Comparison of ENCODE assay signal across 8 mouse cellular contexts in the genomic region with DNA sequence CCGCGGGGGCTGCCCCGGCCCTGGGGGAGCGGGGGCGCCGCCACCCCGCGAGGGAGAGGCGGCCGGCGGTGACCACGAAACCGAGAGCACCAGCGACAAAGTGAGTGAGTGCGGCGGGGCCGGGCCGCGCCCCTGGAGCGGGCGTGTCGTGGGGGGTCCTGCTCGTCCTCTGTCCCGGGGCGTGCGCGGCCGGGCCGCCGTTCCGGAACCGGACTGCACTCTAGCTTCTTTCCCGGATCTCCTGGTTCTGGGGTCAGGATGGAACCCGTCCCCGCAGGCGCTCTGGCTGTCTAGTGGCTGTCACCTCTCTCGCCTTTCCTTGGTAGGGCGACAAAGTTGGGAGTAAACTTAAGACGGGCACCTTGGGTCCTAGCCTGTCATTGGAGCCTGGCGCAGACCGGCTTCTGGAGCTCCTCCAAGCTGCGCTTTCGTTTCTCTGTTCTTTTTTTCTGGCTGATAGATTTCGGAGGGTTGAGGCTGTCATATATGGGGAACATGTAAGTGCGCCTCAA. TPM values are rescaled to one million over a fixed set of nuclear protein-coding genes. Genes with fewer than 3 reads are reported as not detected.
A peak's percentile ranks its signal among the peaks of the same experiment; 100 is the strongest.
DNase-seq lines count a peak whose midpoint lies in the region; ATAC-seq and TF ChIP-seq lines count a peak whose summit lies in the region.

No protein-coding gene starts in this region.

- peak; percentile 55; the same call in 1 of the 2 replicates for ATAC-seq in lung, embryonic 14.5 days (ENCODE audit: insufficient read depth)

- no peak for DNase-seq in liver, adult 2 months (ENCODE audit: extremely low read depth, low read depth, low spot score)
- DNase-seq in liver: no peak
- peak; percentile 50 to 62 for DNase-seq in heart, adult 18-20 months
- peak; percentile 44 for DNase-seq in kidney, adult 11 months
- peak; percentile 57 for DNase-seq in lung, embryonic 14.5 days
- no peak for DNase-seq in right cerebral cortex, adult 18-20 months

- no peaks in the 10 kb centered on the region for H3K79me2 ChIP-seq in liver, adult 2 months (ENCODE audit: control insufficient read depth, insufficient read depth, low read length)

- WGBS in liver, adult 2 months: 2% methylated on average over 44 of the region's 45 CpGs
- WGBS in lung, embryonic 14.5 days: under 1% methylated on average over 41 of the region's 45 CpGs
- WGBS in small intestine, adult 2 months: under 1% methylated on average over 43 of the region's 45 CpGs

- TF ChIP-seq POLR2A in liver, adult 2 months (IDR thresholded peaks at IDR 0.05; ENCODE audit: extremely low read depth, insufficient read depth, low read length): no peak
- TF ChIP-seq POLR2A in cortical plate, adult 2 months (IDR thresholded peaks at IDR 0.05; ENCODE audit: extremely low read depth, insufficient read depth, low read length): no peak
- TF ChIP-seq POLR2A in small intestine, adult 2 months (IDR thresholded peaks at IDR 0.05; ENCODE audit: low read depth, low read length): peak; percentile 32; the same call in 1 of the 2 replicates

- peaks cover 4% of the 10 kb centered on the region for H3K4me1 ChIP-seq in liver, adult 2 months (ENCODE audit: control insufficient read depth, insufficient read depth, low read length)
- peaks cover 3% of the 10 kb centered on the region; the same call in 1 of the 2 replicates for H3K4me1 ChIP-seq in cortical plate, adult 2 months (ENCODE audit: control insufficient read depth, insufficient read depth, low read length)
- no peaks in the 10 kb centered on the region for H3K4me1 ChIP-seq in lung, embryonic 14.5 days (ENCODE audit: insufficient read depth)
- peaks cover 24% of the 10 kb centered on the region for H3K4me1 ChIP-seq in small intestine, adult 2 months (ENCODE audit: control insufficient read depth, insufficient read depth, insufficient read length, low read length)

- H3K36me3 ChIP-seq in liver, adult 2 months (ENCODE audit: control insufficient read depth, insufficient read depth, low read length): no peaks in the 10 kb centered on the region
- no peaks in the 10 kb centered on the region for H3K36me3 ChIP-seq in lung, embryonic 14.5 days (ENCODE audit: insufficient read depth)
- no peaks in the 10 kb centered on the region for H3K36me3 ChIP-seq in small intestine, adult 2 months (ENCODE audit: control insufficient read depth, insufficient read depth, low read length)

- peak overlapping the region; percentile 100 for H3K4me2 ChIP-seq in lung, embryonic 14.5 days

- H3K9ac ChIP-seq in liver, adult 2 months (ENCODE audit: low read depth, low read length): peak overlapping the region; percentile 69
- peak overlapping the region; percentile 58 for H3K9ac ChIP-seq in lung, embryonic 14.5 days

- H3K4me3 ChIP-seq in liver, adult 2 months (ENCODE audit: insufficient read depth, low read depth, low read length): peak overlapping the region; percentile 71; the same call in 1 of the 2 replicates
- peak overlapping the region; percentile 79 for H3K4me3 ChIP-seq in cortical plate, adult 2 months (ENCODE audit: insufficient read depth, low read length)
- peak overlapping the region; percentile 71 for H3K4me3 ChIP-seq in lung, embryonic 14.5 days (ENCODE audit: low read depth, low read length)
- peak overlapping the region; percentile 82 for H3K4me3 ChIP-seq in small intestine, adult 2 months (ENCODE audit: low read depth, low read length)

- no peak overlapping the region for H3K27ac ChIP-seq in liver, adult 2 months (replicated peaks; ENCODE audit: insufficient read depth, low read depth, low read length)
- peak overlapping the region; percentile 61; the same call in 1 of the 2 replicates for H3K27ac ChIP-seq in cortical plate, adult 2 months (ENCODE audit: insufficient read depth, low read length)
- H3K27ac ChIP-seq in lung, embryonic 14.5 days (ENCODE audit: low read depth): no peak overlapping the region
- H3K27ac ChIP-seq in small intestine, adult 2 months (ENCODE audit: insufficient read depth, low read depth, low read length): peak overlapping the region; percentile 94

- no peak for TF ChIP-seq CTCF in liver, adult 2 months (IDR thresholded peaks at IDR 0.05; ENCODE audit: low read depth, low read length)
- no peak for TF ChIP-seq CTCF in cortical plate, adult 2 months (IDR thresholded peaks at IDR 0.05; ENCODE audit: extremely low read depth, insufficient read depth, low read length)
- no peak for TF ChIP-seq CTCF in lung, embryonic 14.5 days (IDR thresholded peaks at IDR 0.05; ENCODE audit: low read depth)
- TF ChIP-seq CTCF in small intestine, adult 2 months (IDR thresholded peaks at IDR 0.05; ENCODE audit: extremely low read depth, insufficient read length, insufficient replicate concordance, low read depth, low read length): no peak

- H3K9me3 ChIP-seq in lung, embryonic 14.5 days (ENCODE audit: low read depth, low read length): no peaks in the 10 kb centered on the region

- peaks cover 33% of the 10 kb centered on the region for H3K27me3 ChIP-seq in liver, adult 2 months (ENCODE audit: control insufficient read depth, insufficient read depth, low read length)
- H3K27me3 ChIP-seq in lung, embryonic 14.5 days (ENCODE audit: insufficient read depth, low read length): peaks cover 55% of the 10 kb centered on the region
- H3K27me3 ChIP-seq in small intestine, adult 2 months (ENCODE audit: control insufficient read depth, insufficient read depth, low read length): no peaks in the 10 kb centered on the region

RNA-seq across cellular contexts. Expression of a gene that starts 0.5 kb away (rescaled TPM):
- total RNA-seq in liver, adult 2 months (2014; rRNA removed): 0.27 and 0.37 TPM in 2 replicates
- 0.05 and 0.67 TPM in 2 replicates for polyA plus RNA-seq in liver, adult 2 months (2012; rRNA removed)
- 74.6 and 77.6 TPM in 2 replicates for polyA plus RNA-seq in cortical plate, adult 2 months (2012; rRNA removed)
- 10 to 100 TPM; 27.3 to 32.3 TPM for total RNA-seq in heart, adult 18-20 months (2021)
- polyA plus RNA-seq in lung, embryonic 14.5 days (2014; fragmentation: Nextera tagmentation; extraction: Ambion mirVana): 2.2 and 2.3 TPM in 2 replicates
- 39.8 and 112 TPM in 2 replicates for polyA plus RNA-seq in small intestine, adult 2 months (2012; rRNA removed)

Comparison
In these comparisons a context has a peak if more than half of its experiments do, and no peak if none do; other contexts are left out.
1. DNase-seq: peak in heart, adult 18-20 months (2 of 2), kidney, adult 11 months (single experiment) and lung, embryonic 14.5 days (single experiment); none in liver, adult 2 months (single experiment), liver (single experiment) and right cerebral cortex, adult 18-20 months (single experiment).
2. H3K27ac ChIP-seq: peak in cortical plate, adult 2 months (single experiment) and small intestine, adult 2 months (single experiment); none in liver, adult 2 months (single experiment) and lung, embryonic 14.5 days (single experiment).
3. RNA of a gene that starts 0.5 kb away (polyA plus RNA-seq): 39.8 to 112 TPM in small intestine, adult 2 months and 74.6 to 77.6 TPM in cortical plate, adult 2 months; 2.2 to 2.3 TPM in lung, embryonic 14.5 days and 0.05 to 0.67 TPM in liver, adult 2 months; every median in the first group is over 10 times any median in the second.
4. Peak in every context shown above with its lines, with median percentiles within 50 percentile points of each other: H3K4me3 ChIP-seq.